Mouse (Mus musculus) left cerebral cortex, postnatal 14 days (tissue): Measurements from ENCODE around the gene Tex2. TPM values are rescaled to one million over a fixed set of nuclear protein-coding genes. Genes with fewer than 3 reads are reported as not detected.
"Not testable (repeated sequence)": the region's sequence is repeated elsewhere in the genome, so short reads cannot be mapped to it uniquely, and the experiment has no call there.

ENCODE experiments used
- DNase-seq, 2 experiments: peaks; one replicate each; pipeline ENCODE4 v3.0.0; 2021 to 2022; ENCODE audit warnings: low spot score in 2 of 2, mixed read lengths in 1 of 2
- intact Hi-C: fragments of 180-260 bp; cut with DNase I; formaldehyde crosslinking; loops from one replicate; pipeline ENCODE4 v1.15.1; 2025
- long read RNA-seq, 2 experiments: library from polyadenylated mRNA; stranded (forward); transcript quantifications; one replicate each; pipeline ENCODE4 v2.0.0; 2021
- total RNA-seq, 2 experiments: library from RNA; stranded (reverse); gene quantifications; 2 replicates each; pipeline ENCODE4 v1.2.3; 2021

Gene Tex2
- total RNA-seq, result 100 to 1,000 TPM in 1 of 2 experiments, 10 to 100 TPM in 1; 98.0 to 102 TPM
- long read RNA-seq, experiment 1, full-length matches to known transcripts, result 5 of 35 reads
- long read RNA-seq, experiment 1, partial matches to known transcripts, result 6 of 35 reads
- long read RNA-seq, experiment 1, other reads (novel, unspliced or antisense), result 24 of 35 reads
- long read RNA-seq, experiment 2, full-length matches to known transcripts, result 6 of 29 reads
- long read RNA-seq, experiment 2, partial matches to known transcripts, result 5 of 29 reads
- long read RNA-seq, experiment 2, other reads (novel, unspliced or antisense), result 18 of 29 reads

GRCm38 (mm10) chr11:106612961-106613637, at the start of gene Tex2:
TSS of gene Tex2 (minus strand) at chr11:106613423.
- intact Hi-C loops, result loop anchor here (5.0 to 10.0 kb wide), 3 partner anchors 51 to 338 kb away; partner anchors contain the start of genes Smarcd2 and Tcam1
- peak; percentile 97 to 98 for DNase-seq

GRCm38 (mm10) chr11:106662634-106663407, 49.6 kb upstream of the Tex2 start:
- intact Hi-C loops, result no loop called here
- DNase-seq, result no peak

DNA sequence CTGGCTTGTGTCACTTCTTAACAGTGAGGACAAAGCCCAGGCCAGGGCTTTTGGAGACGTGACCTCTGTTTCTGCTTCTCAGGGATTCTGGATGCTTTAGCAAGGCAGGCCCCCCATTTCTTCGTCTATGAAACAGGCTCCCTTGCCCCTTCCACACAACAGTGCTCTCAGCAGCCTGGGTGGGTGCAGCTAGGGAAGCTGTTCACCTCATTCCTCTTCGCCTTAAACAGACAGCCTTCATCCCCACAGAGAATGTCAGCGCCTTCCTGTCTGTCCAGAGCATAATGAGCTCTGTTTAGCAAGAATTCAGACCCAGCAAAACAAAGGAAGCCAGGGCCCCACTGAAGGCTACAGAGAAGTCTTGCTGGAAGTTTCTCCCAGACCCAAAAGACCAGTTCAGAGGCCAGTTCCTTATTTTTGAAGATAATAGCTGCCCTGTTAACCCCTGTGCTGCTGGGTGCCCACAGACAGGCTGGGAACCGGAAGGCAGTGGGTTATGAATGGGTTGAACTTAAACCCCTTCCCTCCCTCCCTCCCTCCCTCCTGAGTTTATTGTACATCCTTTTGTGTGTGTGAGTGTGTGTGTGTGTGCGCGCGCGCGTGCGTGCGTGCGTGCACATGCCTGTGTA, 47.3 kb upstream of the Tex2 start:
- DNase-seq, result peak in 1 of 2 experiments; percentile 19
- intact Hi-C loops, result no loop called here

GRCm38 (mm10) chr11:106659598-106660295, 46.5 kb upstream of the Tex2 start:
- intact Hi-C loops, result no loop called here
- DNase-seq, result no peak

GRCm38 (mm10) chr11:106658051-106658880, 45.0 kb upstream of the Tex2 start:
- DNase-seq, result peak; percentile 82 to 85

GRCm38 (mm10) chr11:106656896-106657498, 43.8 kb upstream of the Tex2 start:
- intact Hi-C loops, result not testable (repeated sequence)

More at GRCm38 (mm10) chr11:106658051-106658880, 45.0 kb upstream of the Tex2 start:
- intact Hi-C loops, result no loop called here

DNA sequence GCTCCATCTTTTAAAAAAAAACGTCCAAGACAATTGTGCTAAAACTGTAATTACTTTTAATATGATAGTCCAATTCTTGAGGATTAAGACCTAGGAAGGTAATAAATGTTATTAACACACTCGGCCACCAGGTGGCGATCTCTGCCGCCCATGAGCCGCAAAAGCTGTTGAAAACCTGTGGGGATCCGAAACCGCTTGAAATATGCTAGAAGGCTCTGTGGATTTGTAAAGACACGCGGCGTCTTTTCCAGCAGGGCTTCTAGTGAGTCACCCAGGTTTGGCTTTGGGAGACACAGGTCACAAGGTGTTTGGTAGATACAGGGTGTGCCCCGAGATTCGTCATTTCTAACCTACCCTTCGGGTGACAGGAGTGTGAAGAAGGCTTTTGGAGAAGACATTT, 35.1 kb upstream of the Tex2 start:
- intact Hi-C loops, result loop anchor here (1.0 kb wide), 1 partner anchor 94 kb away; no protein-coding TSS in a partner anchor
- DNase-seq, result peak; percentile 43 to 70

More at GRCm38 (mm10) chr11:106656896-106657498, 43.8 kb upstream of the Tex2 start:
- not testable (repeated sequence) for DNase-seq

- DNase-seq, result no peak
Observed at GRCm38 (mm10) chr11:106642966-106643637, 29.9 kb upstream of the Tex2 start.

DNA sequence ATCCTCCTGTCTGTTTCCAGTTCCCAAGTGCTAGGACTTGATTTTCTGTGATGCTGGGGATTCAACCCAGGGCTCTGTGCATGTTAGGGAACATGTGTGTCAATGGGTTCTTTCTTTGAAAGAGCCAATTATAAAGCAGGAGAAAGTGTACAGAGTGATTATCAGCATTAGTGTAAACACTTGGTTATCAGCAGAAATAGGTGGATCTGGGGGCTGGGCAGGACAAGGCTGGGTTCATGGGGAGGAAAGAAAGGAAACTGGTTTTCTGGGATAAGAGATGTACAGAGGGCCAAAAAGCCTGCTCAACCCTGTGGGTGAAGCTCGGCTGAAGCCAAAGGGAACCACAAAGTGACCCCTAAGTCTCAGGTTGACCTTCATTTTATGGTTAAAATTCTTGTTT, 28.4 kb upstream of the Tex2 start:
- intact Hi-C loops, result no loop called here
- DNase-seq, result no peak

More at GRCm38 (mm10) chr11:106642966-106643637, 29.9 kb upstream of the Tex2 start:
- intact Hi-C loops, result no loop called here

- no peak for DNase-seq
- intact Hi-C loops, result no loop called here
Observed at GRCm38 (mm10) chr11:106640059-106640458, 26.8 kb upstream of the Tex2 start.

- intact Hi-C loops, result no loop called here
- DNase-seq, result no peak
Observed at GRCm38 (mm10) chr11:106639356-106639692, 26.1 kb upstream of the Tex2 start.

DNA sequence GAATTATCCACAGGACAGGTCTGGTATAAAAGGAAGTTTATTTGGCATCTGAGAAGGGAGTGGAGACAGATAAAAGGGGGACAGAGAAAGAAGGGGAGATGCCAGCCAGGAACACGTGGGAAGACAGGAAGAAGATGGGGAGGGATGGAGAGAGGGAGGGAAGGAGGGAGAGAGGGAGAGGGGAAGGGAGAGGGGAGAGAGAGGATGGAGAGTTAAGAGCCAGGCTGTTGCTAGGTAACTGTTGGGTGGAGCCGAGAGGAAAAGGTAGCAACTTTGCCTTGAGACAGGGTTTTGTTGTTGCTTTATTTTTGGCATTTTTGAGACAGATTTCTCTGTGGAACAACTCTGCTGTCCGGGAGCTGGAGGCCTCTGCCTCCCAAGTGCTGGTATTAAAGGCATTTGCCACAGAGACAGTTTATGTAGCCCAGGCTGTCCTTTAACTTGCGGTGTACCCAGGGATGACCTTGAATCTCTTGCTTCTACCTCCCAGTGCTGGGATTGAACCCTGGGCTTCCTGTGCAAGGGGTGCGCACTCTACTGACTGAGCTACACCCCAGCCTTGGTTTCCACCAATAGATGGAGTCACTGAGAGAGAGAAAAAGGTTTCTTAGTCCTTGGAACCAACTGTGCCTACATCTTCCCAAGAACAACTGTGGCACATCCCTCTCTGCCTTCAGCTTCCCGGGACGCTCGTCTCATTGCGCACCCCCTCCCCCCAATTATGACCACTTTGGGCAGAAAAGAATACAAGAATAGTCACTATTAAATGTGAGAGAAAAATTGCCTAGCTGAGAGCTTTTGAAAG, 25.5 kb upstream of the Tex2 start:
- intact Hi-C loops, result no loop called here
- DNase-seq, result no peak

DNA sequence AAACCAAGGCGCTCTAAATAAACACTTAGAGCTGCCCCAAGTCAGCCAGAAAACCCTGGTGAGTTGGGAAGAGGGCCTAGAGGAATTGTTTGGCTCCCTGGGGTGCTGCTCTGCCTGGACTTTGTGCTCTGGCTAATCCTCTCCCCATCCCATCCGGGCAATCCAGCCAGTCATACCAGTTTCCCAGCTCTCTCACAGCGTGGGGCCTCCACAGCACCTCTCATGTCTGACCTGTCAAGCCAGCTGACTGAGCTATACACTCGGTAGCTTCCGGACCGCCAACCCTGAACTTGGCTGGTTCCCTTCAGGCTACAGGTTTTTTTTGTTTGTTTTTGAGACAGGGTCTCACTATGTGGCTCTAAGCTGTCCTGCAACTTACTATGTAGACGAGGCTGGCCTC, 24.5 kb upstream of the Tex2 start:
- intact Hi-C loops, result no loop called here
- DNase-seq, result no peak

DNA sequence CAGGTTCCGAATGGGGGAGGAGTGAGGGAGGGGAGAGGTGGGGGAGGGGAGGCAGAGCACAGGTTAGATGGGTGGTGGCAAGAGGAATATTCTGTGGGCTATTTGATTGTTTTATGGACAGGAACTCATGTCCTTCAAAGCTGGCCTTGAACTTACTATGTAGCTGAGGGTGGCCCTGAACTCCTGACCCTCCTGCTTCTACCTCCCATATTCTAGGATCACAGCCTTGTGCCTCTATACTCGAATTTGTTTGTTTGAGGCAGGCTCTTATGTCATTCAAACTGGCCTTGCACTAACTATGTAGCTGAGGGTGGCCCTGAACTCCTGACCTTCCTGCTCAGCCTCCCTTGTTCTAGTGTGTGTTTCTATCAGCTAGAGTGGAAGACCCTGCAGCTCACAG, 22.7 kb upstream of the Tex2 start:
- intact Hi-C loops, result no loop called here

GRCm38 (mm10) chr11:106634175-106634574, 21.0 kb upstream of the Tex2 start:
- DNase-seq, intact Hi-C loops: not testable (repeated sequence)

More for the DNA sequence above, 22.7 kb upstream of the Tex2 start:
- DNase-seq, result no peak

- DNase-seq, result no peak
- intact Hi-C loops, result no loop called here
Observed at GRCm38 (mm10) chr11:106633456-106633855, 20.2 kb upstream of the Tex2 start.
